Mouse (Mus musculus) right cerebral cortex, adult 18-20 months (tissue): ENCODE data around the gene Cfap221.
A peak's percentile ranks its signal among the peaks of the same experiment; 100 is the strongest.

Experiments
- DNase-seq: peaks from one replicate; pipeline ENCODE4 v3.0.0; 2022; ENCODE audit warnings: mixed read lengths

The Cfap221 gene

GRCm38 (mm10) chr1:119996798-119997581, at the start of gene Cfap221:
Gene Cfap221, minus strand, starts transcription at chr1:119997234.
- DNase-seq: peak; percentile 60

GRCm38 (mm10) chr1:120044584-120044983, 47.5 kb upstream of the Cfap221 start:
- no peak for DNase-seq

GRCm38 (mm10) chr1:120042421-120042820, 45.4 kb upstream of the Cfap221 start:
- DNase-seq: no peak

- no peak for DNase-seq
Measured at GRCm38 (mm10) chr1:120038594-120038993, 41.6 kb upstream of the Cfap221 start.

GRCm38 (mm10) chr1:120037021-120037683, 40.1 kb upstream of the Cfap221 start:
- DNase-seq: no peak

- no peak for DNase-seq
Measured at GRCm38 (mm10) chr1:120035456-120036034, 38.5 kb upstream of the Cfap221 start.

GRCm38 (mm10) chr1:120034793-120035192, 37.8 kb upstream of the Cfap221 start:
- no peak for DNase-seq

GRCm38 (mm10) chr1:120033469-120033854, 36.4 kb upstream of the Cfap221 start:
- no peak for DNase-seq

GRCm38 (mm10) chr1:120032804-120033468, 35.9 kb upstream of the Cfap221 start:
- peak; percentile 72 for DNase-seq

GRCm38 (mm10) chr1:120030474-120030873, 33.4 kb upstream of the Cfap221 start:
- DNase-seq: no peak

GRCm38 (mm10) chr1:120027693-120028092, 30.7 kb upstream of the Cfap221 start:
- DNase-seq: no peak

- DNase-seq: no peak
Measured at GRCm38 (mm10) chr1:120025050-120025439, 28.0 kb upstream of the Cfap221 start.

- DNase-seq: no peak
Measured at GRCm38 (mm10) chr1:120024331-120025049, 27.5 kb upstream of the Cfap221 start.

- DNase-seq: peak; percentile 64
Measured at GRCm38 (mm10) chr1:120021951-120022350, 24.9 kb upstream of the Cfap221 start.

- no peak for DNase-seq
Measured at GRCm38 (mm10) chr1:120020322-120020897, 23.4 kb upstream of the Cfap221 start.

- DNase-seq: no peak
Measured at GRCm38 (mm10) chr1:120019428-120019827, 22.4 kb upstream of the Cfap221 start.

GRCm38 (mm10) chr1:120018900-120019299, 21.9 kb upstream of the Cfap221 start:
- DNase-seq: no peak

GRCm38 (mm10) chr1:120016240-120016639, 19.2 kb upstream of the Cfap221 start:
- DNase-seq: no peak

GRCm38 (mm10) chr1:120013111-120013510, 16.1 kb upstream of the Cfap221 start:
- DNase-seq: peak; percentile 50

GRCm38 (mm10) chr1:120012638-120013037, 15.6 kb upstream of the Cfap221 start:
- DNase-seq: no peak

GRCm38 (mm10) chr1:120007851-120008588, 11.0 kb upstream of the Cfap221 start:
- DNase-seq: no peak
